Mouse (Mus musculus) heart, embryonic 14.5 days (tissue): Measurements from ENCODE around the gene Phox2a. TPM values are rescaled to one million over a fixed set of nuclear protein-coding genes. Genes with fewer than 3 reads are reported as not detected.

Experiments used
- polyA plus RNA-seq: library from polyadenylated mRNA; unstranded; fragments of >200 nt; fragmentation: Nextera tagmentation; extraction: Ambion mirVana; gene quantifications from 2 replicates; pipeline ENCODE4 v1.2.1, GENCODE M21; 2014

Phox2a gene
- polyA plus RNA-seq, 1 experiment from 2014 or later: 1.2 TPM

Other genes starting within 250 kb of the Phox2a start
- gene Art2b, start 232.7 kb upstream of the Phox2a start, polyA plus RNA-seq: not detected in 2 replicates
- 46.8 and 48.7 TPM in 2 replicates for gene Clpb, start 154.7 kb upstream of the Phox2a start, polyA plus RNA-seq
- 32.1 and 34.9 TPM in 2 replicates for gene Inppl1, start 19.9 kb downstream of the Phox2a start, polyA plus RNA-seq
- 0.69 and 1.0 TPM in 2 replicates for gene Folr2, start 38.9 kb downstream of the Phox2a start, polyA plus RNA-seq
- gene Anapc15, start 45.4 kb downstream of the Phox2a start, polyA plus RNA-seq: 52.0 and 53.2 TPM in 2 replicates
- 5.0 and 6.5 TPM in 2 replicates for gene Folr1, start 52.5 kb downstream of the Phox2a start, polyA plus RNA-seq
- 142 and 146 TPM in 2 replicates for gene Lamtor1, start 87.6 kb downstream of the Phox2a start, polyA plus RNA-seq
- 0.12 and 0.14 TPM in 2 replicates for gene Tomt, start 88.0 kb downstream of the Phox2a start, polyA plus RNA-seq
- gene Lrrc51, start 115.6 kb downstream of the Phox2a start, polyA plus RNA-seq: 3.9 and 5.0 TPM in 2 replicates
- 60.5 and 62.5 TPM in 2 replicates for gene Numa1, start 115.8 kb downstream of the Phox2a start, polyA plus RNA-seq
- 1.7 and 2.1 TPM in 2 replicates for gene Il18bp, start 200.4 kb downstream of the Phox2a start, polyA plus RNA-seq
- gene Rnf121, start 247.2 kb downstream of the Phox2a start, polyA plus RNA-seq: 16.2 and 16.9 TPM in 2 replicates
- gene Xndc1, start 247.2 kb downstream of the Phox2a start, polyA plus RNA-seq: 14.9 and 16.2 TPM in 2 replicates
- 0.78 and 1.1 TPM in 2 replicates for gene Xntrpc, start 247.4 kb downstream of the Phox2a start, polyA plus RNA-seq